Mouse (Mus musculus): ENCODE data around the gene R3hcc1l. TPM values are rescaled to one million over a fixed set of nuclear protein-coding genes. Genes with fewer than 3 reads are reported as not detected.

The R3hcc1l gene
- polyA plus RNA-seq, 1 experiment: 3.4 TPM

DNA sequence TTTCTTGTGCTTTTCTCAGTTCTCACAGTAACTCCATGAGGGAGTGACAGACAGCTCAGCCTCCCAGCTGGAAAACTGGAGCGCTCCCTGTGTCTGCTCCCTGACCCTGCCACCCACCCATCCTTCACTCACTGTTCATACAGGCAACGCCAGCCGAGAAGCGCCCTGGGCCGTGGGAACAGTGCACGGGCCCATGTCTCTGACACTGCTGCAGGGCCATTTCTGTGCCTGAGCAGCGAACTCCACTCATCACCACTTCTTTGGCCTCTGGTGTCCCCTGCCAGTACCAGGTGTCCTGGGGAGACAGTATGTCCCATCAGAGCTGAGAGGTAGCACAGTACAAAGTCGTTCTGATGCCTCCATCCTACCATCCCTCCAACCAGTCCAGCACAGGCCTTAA is 83.5 kb downstream of the R3hcc1l start:
- TF ChIP-seq CTCF (IDR thresholded peaks at IDR 0.05; ENCODE audit: extremely low read depth, insufficient read depth, insufficient read length, insufficient replicate concordance): no peak
- TF ChIP-seq POLR2A (IDR thresholded peaks at IDR 0.05; ENCODE audit: low read depth, low read length): no peak
- H3K27me3 ChIP-seq (ENCODE audit: control insufficient read depth, insufficient read depth, low read length): no peaks in the 10 kb centered on the region
- H3K4me3 ChIP-seq (ENCODE audit: extremely low read depth, insufficient read depth, insufficient read length): no peak overlapping the region
- no peak for DNase-seq (ENCODE audit: low read depth in 1 of 2, low spot score in 2 of 2)
- no peaks in the 10 kb centered on the region for H3K36me3 ChIP-seq (ENCODE audit: control insufficient read depth, insufficient read depth, low read length)
- WGBS: 91% methylated on average over 8 of the region's 8 CpGs
- H3K27ac ChIP-seq (ENCODE audit: insufficient read depth, low read length): no peak overlapping the region
- no peaks in the 10 kb centered on the region for H3K4me1 ChIP-seq (ENCODE audit: control insufficient read depth, insufficient read depth, insufficient read length)

DNA sequence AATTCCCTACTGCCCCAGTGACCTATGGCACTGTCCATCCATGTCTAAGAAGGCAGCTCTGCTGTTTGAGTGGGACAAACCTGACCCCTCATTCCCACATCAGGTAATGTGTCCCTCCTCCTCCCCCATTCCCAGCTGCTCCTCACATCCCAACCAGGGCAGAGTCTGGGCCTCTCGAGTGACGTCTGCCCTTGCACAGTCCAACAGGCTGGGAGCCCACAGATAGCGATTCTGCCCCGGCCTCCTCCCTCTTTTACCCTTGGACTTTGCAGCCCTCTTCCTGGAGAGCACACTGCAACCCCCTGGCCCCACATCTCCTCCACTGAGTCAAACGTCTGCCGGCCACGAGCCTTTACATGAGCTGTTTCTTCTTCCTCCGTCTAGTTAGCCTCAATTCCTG is 84.0 kb downstream of the R3hcc1l start:
- no peak for TF ChIP-seq POLR2A (IDR thresholded peaks at IDR 0.05; ENCODE audit: low read depth, low read length)
- no peak for TF ChIP-seq CTCF (IDR thresholded peaks at IDR 0.05; ENCODE audit: extremely low read depth, insufficient read depth, insufficient read length, insufficient replicate concordance)
- H3K36me3 ChIP-seq (ENCODE audit: control insufficient read depth, insufficient read depth, low read length): no peaks in the 10 kb centered on the region
- DNase-seq (ENCODE audit: low read depth in 1 of 2, low spot score in 2 of 2): no peak
- H3K27ac ChIP-seq (ENCODE audit: insufficient read depth, low read length): no peak overlapping the region
- no peaks in the 10 kb centered on the region for H3K27me3 ChIP-seq (ENCODE audit: control insufficient read depth, insufficient read depth, low read length)
- H3K4me3 ChIP-seq (ENCODE audit: extremely low read depth, insufficient read depth, insufficient read length): no peak overlapping the region
- H3K4me1 ChIP-seq (ENCODE audit: control insufficient read depth, insufficient read depth, insufficient read length): no peaks in the 10 kb centered on the region
- WGBS: 85% methylated on average over 8 of the region's 8 CpGs

DNA sequence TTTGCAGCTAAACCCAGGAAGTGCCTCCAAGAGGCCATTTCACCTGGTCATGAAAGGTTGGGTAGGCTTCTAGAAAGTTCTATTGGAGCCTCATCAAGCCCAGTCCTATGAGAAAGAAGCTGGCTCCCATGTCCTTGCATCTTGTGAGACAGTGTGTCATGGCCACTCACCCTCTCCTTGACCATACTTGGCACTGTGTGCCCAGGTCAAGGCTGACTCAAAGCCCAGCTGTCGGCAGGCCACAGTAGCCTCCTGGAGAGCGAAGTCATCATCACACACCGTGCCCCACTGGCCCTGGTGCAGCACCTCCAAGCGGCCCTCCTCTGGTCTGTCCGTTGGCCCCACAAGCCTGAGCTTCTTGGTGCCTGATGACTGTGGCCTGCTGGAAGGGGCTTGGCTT is 89.5 kb downstream of the R3hcc1l start:
- 90% methylated on average over 5 of the region's 5 CpGs for WGBS

DNA sequence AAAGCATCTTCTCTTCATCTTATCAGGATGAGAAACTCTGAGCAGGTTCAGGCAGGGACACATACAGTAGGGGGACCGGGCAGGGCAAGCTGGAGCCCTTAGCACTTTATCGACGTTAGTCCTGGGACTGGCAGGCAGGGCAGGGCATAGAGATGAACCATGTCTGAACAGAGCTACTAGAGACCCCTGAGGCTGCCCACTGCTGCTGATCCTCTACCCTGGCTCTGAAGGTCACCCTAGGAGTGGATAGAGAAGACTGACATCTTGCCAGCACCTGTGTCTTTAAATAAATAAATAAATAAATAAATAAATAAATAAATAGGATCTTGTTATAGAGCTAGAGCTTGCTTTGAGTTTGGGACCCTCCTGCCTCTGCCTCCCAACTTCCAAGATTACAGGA is 91.2 kb downstream of the R3hcc1l start:
- Histone ChIP-seq H3K4me1 (ENCODE audit: control insufficient read depth, insufficient read depth, insufficient read length) (peaks cover 3% of the 10 kb centered on the region; the same call in 1 of the 2 replicates), H3K27ac (ENCODE audit: insufficient read depth, low read length) (no peak overlapping the region), H3K36me3 (ENCODE audit: control insufficient read depth, insufficient read depth, low read length) (no peaks in the 10 kb centered on the region), H3K4me3 (ENCODE audit: extremely low read depth, insufficient read depth, insufficient read length) (no peak overlapping the region), H3K27me3 (ENCODE audit: control insufficient read depth, insufficient read depth, low read length) (no peaks in the 10 kb centered on the region)
- 91% methylated on average over 3 of the region's 3 CpGs for WGBS
- DNase-seq (ENCODE audit: low read depth in 1 of 2, low spot score in 2 of 2): no peak
- TF ChIP-seq CTCF (IDR thresholded peaks at IDR 0.05; ENCODE audit: extremely low read depth, insufficient read depth, insufficient read length, insufficient replicate concordance) (no peak), POLR2A (IDR thresholded peaks at IDR 0.05; ENCODE audit: low read depth, low read length) (no peak)

More for the DNA sequence above, 89.5 kb downstream of the R3hcc1l start:
- no peak for DNase-seq (ENCODE audit: low read depth in 1 of 2, low spot score in 2 of 2)
- Histone ChIP-seq H3K27me3 (ENCODE audit: control insufficient read depth, insufficient read depth, low read length) (no peaks in the 10 kb centered on the region), H3K27ac (ENCODE audit: insufficient read depth, low read length) (no peak overlapping the region), H3K4me3 (ENCODE audit: extremely low read depth, insufficient read depth, insufficient read length) (no peak overlapping the region), H3K36me3 (ENCODE audit: control insufficient read depth, insufficient read depth, low read length) (no peaks in the 10 kb centered on the region), H3K4me1 (ENCODE audit: control insufficient read depth, insufficient read depth, insufficient read length) (peaks cover 3% of the 10 kb centered on the region; the same call in 1 of the 2 replicates)
- TF ChIP-seq CTCF (IDR thresholded peaks at IDR 0.05; ENCODE audit: extremely low read depth, insufficient read depth, insufficient read length, insufficient replicate concordance): no peak
- no peak for TF ChIP-seq POLR2A (IDR thresholded peaks at IDR 0.05; ENCODE audit: low read depth, low read length)

DNA sequence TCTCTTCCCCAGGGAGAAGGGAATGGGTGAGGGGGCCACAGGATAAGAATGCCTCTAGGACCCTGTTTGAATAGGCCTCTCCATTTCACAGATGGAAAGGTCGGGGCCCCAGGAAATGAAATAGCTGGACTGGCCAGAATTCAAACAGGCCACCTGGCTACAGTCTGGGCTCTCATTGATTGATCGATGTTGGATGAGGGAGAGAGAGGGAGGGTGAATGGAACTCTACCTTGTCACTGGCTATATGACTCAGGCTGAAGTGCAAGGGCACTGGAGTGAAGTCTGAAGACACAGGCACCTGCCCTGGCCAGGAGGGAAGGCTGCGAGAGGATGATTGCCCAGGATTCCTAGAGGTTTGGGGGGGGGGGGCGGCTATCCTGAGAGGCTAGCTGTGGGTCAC is 93.2 kb downstream of the R3hcc1l start:
- TF ChIP-seq CTCF (IDR thresholded peaks at IDR 0.05; ENCODE audit: extremely low read depth, insufficient read depth, insufficient read length, insufficient replicate concordance) (no peak), POLR2A (IDR thresholded peaks at IDR 0.05; ENCODE audit: low read depth, low read length) (no peak)
- Histone ChIP-seq H3K4me3 (ENCODE audit: extremely low read depth, insufficient read depth, insufficient read length) (no peak overlapping the region), H3K4me1 (ENCODE audit: control insufficient read depth, insufficient read depth, insufficient read length) (peaks cover 3% of the 10 kb centered on the region; the same call in 1 of the 2 replicates), H3K27me3 (ENCODE audit: control insufficient read depth, insufficient read depth, low read length) (no peaks in the 10 kb centered on the region), H3K36me3 (ENCODE audit: control insufficient read depth, insufficient read depth, low read length) (no peaks in the 10 kb centered on the region), H3K27ac (ENCODE audit: insufficient read depth, low read length) (no peak overlapping the region)
- DNase-seq (ENCODE audit: low read depth in 1 of 2, low spot score in 2 of 2): no peak
- WGBS: 75% methylated on average over 4 of the region's 4 CpGs

DNA sequence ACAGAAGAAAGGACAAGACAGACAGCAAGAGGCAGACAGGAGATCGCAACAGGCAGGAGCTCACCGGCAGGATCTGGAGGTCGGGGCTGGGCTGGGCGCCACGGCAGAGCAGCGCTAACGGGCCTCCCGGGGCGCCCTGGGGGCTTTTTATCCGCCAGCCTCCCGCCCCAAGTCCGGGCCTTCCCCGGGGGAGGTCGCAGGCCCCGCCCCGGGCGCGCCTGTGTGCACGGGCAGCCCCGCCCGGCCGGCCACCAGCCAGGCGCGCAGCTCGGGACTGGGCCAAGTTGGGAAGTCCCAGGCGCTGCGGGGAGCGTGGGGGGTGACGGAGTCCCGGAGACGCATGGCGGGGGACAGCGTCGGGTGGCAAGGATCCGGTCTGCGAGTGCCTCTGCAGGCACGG is 94.1 kb downstream of the R3hcc1l start, which contains the start of gene Loxl4:
Gene Loxl4, minus strand, starts transcription at position 160 of the 400 bp plus-strand sequence.
- Histone ChIP-seq H3K4me1 (ENCODE audit: control insufficient read depth, insufficient read depth, insufficient read length) (peaks cover 3% of the 10 kb centered on the region; the same call in 1 of the 2 replicates), H3K36me3 (ENCODE audit: control insufficient read depth, insufficient read depth, low read length) (no peaks in the 10 kb centered on the region), H3K27me3 (ENCODE audit: control insufficient read depth, insufficient read depth, low read length) (no peaks in the 10 kb centered on the region), H3K27ac (ENCODE audit: insufficient read depth, low read length) (no peak within 1 kb of the TSS), H3K4me3 (ENCODE audit: extremely low read depth, insufficient read depth, insufficient read length) (no peak within 1 kb of the TSS)
- no peak for DNase-seq (ENCODE audit: low read depth in 1 of 2, low spot score in 2 of 2)
- WGBS: 2% methylated on average over 36 of the region's 37 CpGs
- TF ChIP-seq POLR2A (IDR thresholded peaks at IDR 0.05; ENCODE audit: low read depth, low read length) (no peak), CTCF (IDR thresholded peaks at IDR 0.05; ENCODE audit: extremely low read depth, insufficient read depth, insufficient read length, insufficient replicate concordance) (no peak)

DNA sequence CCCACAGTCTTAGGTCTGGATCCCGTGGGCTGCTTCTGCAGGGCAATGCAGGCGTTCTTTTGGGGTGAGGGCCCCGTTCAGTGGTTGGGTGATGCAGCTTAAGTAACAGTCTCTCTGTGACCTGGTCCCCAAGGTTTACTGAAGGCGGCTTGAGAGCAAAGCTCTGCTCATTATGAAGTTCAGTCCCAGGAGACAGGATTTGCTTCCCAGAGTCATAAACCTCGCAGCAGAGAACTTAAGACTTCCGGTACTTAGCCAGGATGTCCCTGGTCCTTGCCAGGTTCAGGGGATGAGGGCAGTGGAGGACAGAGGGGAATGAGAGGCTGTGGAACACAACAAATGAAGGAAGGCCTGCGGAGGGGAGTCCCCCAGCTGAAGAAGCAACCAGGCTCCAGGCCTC is 94.6 kb downstream of the R3hcc1l start:
- TF ChIP-seq CTCF (IDR thresholded peaks at IDR 0.05; ENCODE audit: extremely low read depth, insufficient read depth, insufficient read length, insufficient replicate concordance): no peak
- no peak for TF ChIP-seq POLR2A (IDR thresholded peaks at IDR 0.05; ENCODE audit: low read depth, low read length)
- 22% methylated on average over 7 of the region's 7 CpGs for WGBS
- Histone ChIP-seq H3K4me1 (ENCODE audit: control insufficient read depth, insufficient read depth, insufficient read length) (peaks cover 3% of the 10 kb centered on the region; the same call in 1 of the 2 replicates), H3K4me3 (ENCODE audit: extremely low read depth, insufficient read depth, insufficient read length) (no peak overlapping the region), H3K36me3 (ENCODE audit: control insufficient read depth, insufficient read depth, low read length) (no peaks in the 10 kb centered on the region), H3K27ac (ENCODE audit: insufficient read depth, low read length) (no peak overlapping the region), H3K27me3 (ENCODE audit: control insufficient read depth, insufficient read depth, low read length) (no peaks in the 10 kb centered on the region)
- no peak for DNase-seq (ENCODE audit: low read depth in 1 of 2, low spot score in 2 of 2)

Data from spleen, adult 2 months (tissue).